Mouse (Mus musculus): ENCODE measurements around the gene Olfr711. TPM values are rescaled to one million over a fixed set of nuclear protein-coding genes. Genes with fewer than 3 reads are reported as not detected.
"Not testable (repeated sequence)": the region's sequence is repeated elsewhere in the genome, so short reads cannot be mapped to it uniquely, and the experiment has no call there.

The Olfr711 gene
- polyA plus RNA-seq, 2 experiments: not detected

- peak; percentile 27; the same call in 1 of the 2 replicates for TF ChIP-seq CTCF (IDR thresholded peaks at IDR 0.05; ENCODE audit: low read depth)
- H3K36me3 ChIP-seq (replicated peaks; ENCODE audit: control insufficient read depth, insufficient read depth, low read depth); H3K27me3 ChIP-seq (ENCODE audit: control insufficient read depth, insufficient read depth, low read length); H3K9ac ChIP-seq (replicated peaks); H3K4me2 ChIP-seq (ENCODE audit: low read depth); DNase-seq (ENCODE audit: low read depth in 3 of 3, low spot score in 3 of 3); H3K9me3 ChIP-seq (ENCODE audit: control insufficient read depth, low read length); H3K4me3 ChIP-seq (ENCODE audit: insufficient read depth in 1 of 2, low read depth in 2 of 2, low read length in 2 of 2); H3K4me1 ChIP-seq (replicated peaks; ENCODE audit: control insufficient read depth in 2 of 2, insufficient read depth in 2 of 2, low read length in 1 of 2); H3K27ac ChIP-seq; ATAC-seq (ENCODE audit: insufficient read depth): not testable (repeated sequence)
Measured at GRCm38 (mm10) chr7:106967503-106967902, 7.8 kb downstream of the Olfr711 start.

- Histone ChIP-seq H3K9me3 (ENCODE audit: control insufficient read depth, low read length) (no peaks in the 10 kb centered on the region), H3K36me3 (replicated peaks; ENCODE audit: control insufficient read depth, insufficient read depth, low read depth) (no peaks in the 10 kb centered on the region), H3K4me2 (ENCODE audit: low read depth) (no peak within 1 kb of the TSS), H3K27ac (no peak within 1 kb of the TSS), H3K9ac (replicated peaks) (no peak within 1 kb of the TSS), H3K4me3 (ENCODE audit: insufficient read depth in 1 of 2, low read depth in 2 of 2, low read length in 2 of 2) (no peak within 1 kb of the TSS), H3K4me1 (replicated peaks; ENCODE audit: control insufficient read depth in 2 of 2, insufficient read depth in 2 of 2, low read length in 1 of 2) (no peaks in the 10 kb centered on the region), H3K27me3 (ENCODE audit: control insufficient read depth, insufficient read depth, low read length) (no peaks in the 10 kb centered on the region)
- no peak for ATAC-seq (ENCODE audit: insufficient read depth)
- TF ChIP-seq CTCF (IDR thresholded peaks at IDR 0.05; ENCODE audit: low read depth) (no peak), EP300 (IDR thresholded peaks at IDR 0.05; ENCODE audit: low read depth) (no peak)
- DNase-seq (ENCODE audit: low read depth in 3 of 3, low spot score in 3 of 3): no peak
- 58% methylated on average over 1 of the region's 1 CpGs for WGBS (ENCODE audit: insufficient replicate concordance)
Measured at GRCm38 (mm10) chr7:106963837-106964236, 11.4 kb downstream of the Olfr711 start, which contains the start of gene Olfr6. Gene Olfr6 (minus strand): TSS chr7:106963937.

- ATAC-seq (ENCODE audit: insufficient read depth): no peak
- Histone ChIP-seq H3K36me3 (replicated peaks; ENCODE audit: control insufficient read depth, insufficient read depth, low read depth) (no peaks in the 10 kb centered on the region), H3K9me3 (ENCODE audit: control insufficient read depth, low read length) (no peaks in the 10 kb centered on the region), H3K9ac (replicated peaks) (no peak within 1 kb of the TSS), H3K4me2 (ENCODE audit: low read depth) (no peak within 1 kb of the TSS), H3K27ac (no peak within 1 kb of the TSS), H3K4me3 (ENCODE audit: insufficient read depth in 1 of 2, low read depth in 2 of 2, low read length in 2 of 2) (no peak within 1 kb of the TSS), H3K27me3 (ENCODE audit: control insufficient read depth, insufficient read depth, low read length) (no peaks in the 10 kb centered on the region), H3K4me1 (replicated peaks; ENCODE audit: control insufficient read depth in 2 of 2, insufficient read depth in 2 of 2, low read length in 1 of 2) (no peaks in the 10 kb centered on the region)
- DNase-seq (ENCODE audit: low read depth in 3 of 3, low spot score in 3 of 3): no peak
- no peak for TF ChIP-seq CTCF (IDR thresholded peaks at IDR 0.05; ENCODE audit: low read depth)
- TF ChIP-seq EP300 (IDR thresholded peaks at IDR 0.05; ENCODE audit: low read depth): no peak
- 59% methylated on average over 3 of the region's 3 CpGs for WGBS (ENCODE audit: insufficient replicate concordance)
Measured at GRCm38 (mm10) chr7:106948212-106948611, 27.0 kb downstream of the Olfr711 start, which contains the start of gene Olfr710. Gene Olfr710 (minus strand): TSS chr7:106948312.

- Histone ChIP-seq H3K4me1 (replicated peaks; ENCODE audit: control insufficient read depth in 2 of 2, insufficient read depth in 2 of 2, low read length in 1 of 2) (no peaks in the 10 kb centered on the region), H3K4me3 (ENCODE audit: insufficient read depth in 1 of 2, low read depth in 2 of 2, low read length in 2 of 2) (no peak within 1 kb of the TSS), H3K27ac (no peak within 1 kb of the TSS), H3K36me3 (replicated peaks; ENCODE audit: control insufficient read depth, insufficient read depth, low read depth) (no peaks in the 10 kb centered on the region), H3K4me2 (ENCODE audit: low read depth) (no peak within 1 kb of the TSS), H3K9ac (replicated peaks) (no peak within 1 kb of the TSS), H3K9me3 (ENCODE audit: control insufficient read depth, low read length) (no peaks in the 10 kb centered on the region), H3K27me3 (ENCODE audit: control insufficient read depth, insufficient read depth, low read length) (no peaks in the 10 kb centered on the region)
- TF ChIP-seq EP300 (IDR thresholded peaks at IDR 0.05; ENCODE audit: low read depth) (no peak), CTCF (IDR thresholded peaks at IDR 0.05; ENCODE audit: low read depth) (no peak)
- ATAC-seq (ENCODE audit: insufficient read depth): no peak
- DNase-seq (ENCODE audit: low read depth in 3 of 3, low spot score in 3 of 3): no peak
Measured at GRCm38 (mm10) chr7:106932119-106932518, 43.1 kb downstream of the Olfr711 start, which contains the start of gene Olfr709-ps1. Gene Olfr709-ps1 (minus strand): TSS chr7:106932219.

- not testable (repeated sequence) for H3K9ac ChIP-seq (replicated peaks); ATAC-seq (ENCODE audit: insufficient read depth); DNase-seq (ENCODE audit: low read depth in 3 of 3, low spot score in 3 of 3); H3K4me1 ChIP-seq (replicated peaks; ENCODE audit: control insufficient read depth in 2 of 2, insufficient read depth in 2 of 2, low read length in 1 of 2); H3K27me3 ChIP-seq (ENCODE audit: control insufficient read depth, insufficient read depth, low read length); H3K4me2 ChIP-seq (ENCODE audit: low read depth); H3K27ac ChIP-seq; H3K9me3 ChIP-seq (ENCODE audit: control insufficient read depth, low read length); H3K36me3 ChIP-seq (replicated peaks; ENCODE audit: control insufficient read depth, insufficient read depth, low read depth); H3K4me3 ChIP-seq (ENCODE audit: insufficient read depth in 1 of 2, low read depth in 2 of 2, low read length in 2 of 2)
- 66% methylated on average over 7 of the region's 7 CpGs for WGBS (ENCODE audit: insufficient replicate concordance)
Measured at GRCm38 (mm10) chr7:106920961-106921360, 54.3 kb downstream of the Olfr711 start.

Other genes starting within 250 kb of the Olfr711 start
- gene Olfr697, start 233.0 kb downstream of the Olfr711 start, polyA plus RNA-seq (2012; rRNA removed): not detected in 2 replicates
- gene Olfr697, start 233.0 kb downstream of the Olfr711 start, polyA plus RNA-seq (2014; fragmentation: Nextera tagmentation; extraction: Ambion mirVana): not detected in 2 replicates
- not detected in 2 replicates for gene Olfr698, start 220.1 kb downstream of the Olfr711 start, polyA plus RNA-seq (2012; rRNA removed)
- not detected in 2 replicates for gene Olfr698, start 220.1 kb downstream of the Olfr711 start, polyA plus RNA-seq (2014; fragmentation: Nextera tagmentation; extraction: Ambion mirVana)
- not detected in 2 replicates for gene Olfr699, start 182.3 kb downstream of the Olfr711 start, polyA plus RNA-seq (2012; rRNA removed)
- gene Olfr699, start 182.3 kb downstream of the Olfr711 start, polyA plus RNA-seq (2014; fragmentation: Nextera tagmentation; extraction: Ambion mirVana): not detected in 2 replicates
- not detected in 2 replicates for gene Olfr700, start 166.6 kb downstream of the Olfr711 start, polyA plus RNA-seq (2012; rRNA removed)
- not detected in 2 replicates for gene Olfr700, start 166.6 kb downstream of the Olfr711 start, polyA plus RNA-seq (2014; fragmentation: Nextera tagmentation; extraction: Ambion mirVana)
- not detected in 2 replicates for gene Olfr701, start 161.3 kb downstream of the Olfr711 start, polyA plus RNA-seq (2012; rRNA removed)
- gene Olfr701, start 161.3 kb downstream of the Olfr711 start, polyA plus RNA-seq (2014; fragmentation: Nextera tagmentation; extraction: Ambion mirVana): not detected in 2 replicates
- gene Olfr702, start 141.6 kb downstream of the Olfr711 start, polyA plus RNA-seq (2012; rRNA removed): not detected in 2 replicates
- not detected in 2 replicates for gene Olfr702, start 141.6 kb downstream of the Olfr711 start, polyA plus RNA-seq (2014; fragmentation: Nextera tagmentation; extraction: Ambion mirVana)
- gene Olfr703, start 132.1 kb downstream of the Olfr711 start, polyA plus RNA-seq (2012; rRNA removed): not detected in 2 replicates
- gene Olfr703, start 132.1 kb downstream of the Olfr711 start, polyA plus RNA-seq (2014; fragmentation: Nextera tagmentation; extraction: Ambion mirVana): not detected in 2 replicates
- gene Olfr704, start 112.3 kb downstream of the Olfr711 start, polyA plus RNA-seq (2012; rRNA removed): not detected in 2 replicates
- not detected in 2 replicates for gene Olfr704, start 112.3 kb downstream of the Olfr711 start, polyA plus RNA-seq (2014; fragmentation: Nextera tagmentation; extraction: Ambion mirVana)
- not detected in 2 replicates for gene Olfr705, start 98.6 kb downstream of the Olfr711 start, polyA plus RNA-seq (2012; rRNA removed)
- not detected in 2 replicates for gene Olfr705, start 98.6 kb downstream of the Olfr711 start, polyA plus RNA-seq (2014; fragmentation: Nextera tagmentation; extraction: Ambion mirVana)
- not detected in 2 replicates for gene Olfr706, start 87.3 kb downstream of the Olfr711 start, polyA plus RNA-seq (2012; rRNA removed)
- not detected in 2 replicates for gene Olfr706, start 87.3 kb downstream of the Olfr711 start, polyA plus RNA-seq (2014; fragmentation: Nextera tagmentation; extraction: Ambion mirVana)
- not detected in 2 replicates for gene Olfr707, start 74.2 kb downstream of the Olfr711 start, polyA plus RNA-seq (2012; rRNA removed)
- not detected in 2 replicates for gene Olfr707, start 74.2 kb downstream of the Olfr711 start, polyA plus RNA-seq (2014; fragmentation: Nextera tagmentation; extraction: Ambion mirVana)
- not detected in 2 replicates for gene Olfr1532-ps1, start 67.5 kb downstream of the Olfr711 start, polyA plus RNA-seq (2012; rRNA removed)
- not detected in 2 replicates for gene Olfr1532-ps1, start 67.5 kb downstream of the Olfr711 start, polyA plus RNA-seq (2014; fragmentation: Nextera tagmentation; extraction: Ambion mirVana)
- not detected in 2 replicates for gene Olfr709-ps1, start 43.2 kb downstream of the Olfr711 start, polyA plus RNA-seq (2012; rRNA removed)
- gene Olfr709-ps1, start 43.2 kb downstream of the Olfr711 start, polyA plus RNA-seq (2014; fragmentation: Nextera tagmentation; extraction: Ambion mirVana): not detected in 2 replicates
- not detected in 2 replicates for gene Olfr710, start 27.1 kb downstream of the Olfr711 start, polyA plus RNA-seq (2012; rRNA removed)
- gene Olfr710, start 27.1 kb downstream of the Olfr711 start, polyA plus RNA-seq (2014; fragmentation: Nextera tagmentation; extraction: Ambion mirVana): not detected in 2 replicates
- not detected in 2 replicates for gene Olfr6, start 11.5 kb downstream of the Olfr711 start, polyA plus RNA-seq (2012; rRNA removed)
- not detected in 2 replicates for gene Olfr6, start 11.5 kb downstream of the Olfr711 start, polyA plus RNA-seq (2014; fragmentation: Nextera tagmentation; extraction: Ambion mirVana)
- gene Olfr2, start 30.6 kb upstream of the Olfr711 start, polyA plus RNA-seq (2012; rRNA removed): not detected in 2 replicates
- gene Olfr2, start 30.6 kb upstream of the Olfr711 start, polyA plus RNA-seq (2014; fragmentation: Nextera tagmentation; extraction: Ambion mirVana): not detected in 2 replicates
- not detected in 2 replicates for gene Olfr713, start 55.7 kb upstream of the Olfr711 start, polyA plus RNA-seq (2012; rRNA removed)
- gene Olfr713, start 55.7 kb upstream of the Olfr711 start, polyA plus RNA-seq (2014; fragmentation: Nextera tagmentation; extraction: Ambion mirVana): not detected in 2 replicates
- not detected in 2 replicates for gene Olfr714, start 95.5 kb upstream of the Olfr711 start, polyA plus RNA-seq (2012; rRNA removed)
- gene Olfr714, start 95.5 kb upstream of the Olfr711 start, polyA plus RNA-seq (2014; fragmentation: Nextera tagmentation; extraction: Ambion mirVana): not detected in 2 replicates
- gene Olfr17, start 117.8 kb upstream of the Olfr711 start, polyA plus RNA-seq (2012; rRNA removed): not detected in 2 replicates
- gene Olfr17, start 117.8 kb upstream of the Olfr711 start, polyA plus RNA-seq (2014; fragmentation: Nextera tagmentation; extraction: Ambion mirVana): not detected in 2 replicates
- not detected in 2 replicates for gene Olfr715b, start 134.9 kb upstream of the Olfr711 start, polyA plus RNA-seq (2012; rRNA removed)
- gene Olfr715b, start 134.9 kb upstream of the Olfr711 start, polyA plus RNA-seq (2014; fragmentation: Nextera tagmentation; extraction: Ambion mirVana): not detected in 2 replicates
- gene Olfr715, start 155.6 kb upstream of the Olfr711 start, polyA plus RNA-seq (2012; rRNA removed): not detected in 2 replicates
- not detected in 2 replicates for gene Olfr715, start 155.6 kb upstream of the Olfr711 start, polyA plus RNA-seq (2014; fragmentation: Nextera tagmentation; extraction: Ambion mirVana)
- gene Olfr716, start 162.9 kb upstream of the Olfr711 start, polyA plus RNA-seq (2012; rRNA removed): not detected in 2 replicates
- gene Olfr716, start 162.9 kb upstream of the Olfr711 start, polyA plus RNA-seq (2014; fragmentation: Nextera tagmentation; extraction: Ambion mirVana): not detected in 2 replicates
- not detected in 2 replicates for gene Nlrp14, start 191.5 kb upstream of the Olfr711 start, polyA plus RNA-seq (2012; rRNA removed)
- not detected in 2 replicates for gene Nlrp14, start 191.5 kb upstream of the Olfr711 start, polyA plus RNA-seq (2014; fragmentation: Nextera tagmentation; extraction: Ambion mirVana)
- not detected in 2 replicates for gene Rbmxl2, start 234.0 kb upstream of the Olfr711 start, polyA plus RNA-seq (2012; rRNA removed)
- gene Rbmxl2, start 234.0 kb upstream of the Olfr711 start, polyA plus RNA-seq (2014; fragmentation: Nextera tagmentation; extraction: Ambion mirVana): not detected in 2 replicates